Mouse (Mus musculus) heart, embryonic 16.5 days (tissue): Measurements from ENCODE around the gene Gm49333. TPM values are rescaled to one million over a fixed set of nuclear protein-coding genes. Genes with fewer than 3 reads are reported as not detected.

ENCODE experiments used
- ATAC-seq: fragments of 200-750 bp; cut with Nextera tagmentation; replicated peaks from 2 replicates; pipeline ENCODE4 v1.8.0; 2017; ENCODE audit warnings: moderate number of reproducible peaks; ENCODE audit not compliant: insufficient read depth, low FRiP score; ENCODE audit errors: extremely low read depth
- H3K27ac ChIP-seq: fragments of 300-500 bp; sonication (generic); 2 replicates; pipeline ENCODE4 v1.5.1; 2014; ENCODE audit warnings: mild to moderate bottlenecking, low read length, control low read depth, moderate library complexity
- H3K27me3 ChIP-seq: fragments of 300-500 bp; sonication (generic); 2 replicates; pipeline ENCODE4 v1.6.1; 2014; ENCODE audit warnings: low read length, mixed read lengths; ENCODE audit not compliant: control insufficient read depth, insufficient read depth
- H3K36me3 ChIP-seq: fragments of 300-500 bp; sonication (generic); 2 replicates; pipeline ENCODE4 v1.6.1; 2014; ENCODE audit not compliant: control insufficient read depth, insufficient read depth
- H3K4me1 ChIP-seq: fragments of 300-500 bp; sonication (generic); 2 replicates; pipeline ENCODE4 v1.6.1; 2014; ENCODE audit warnings: low read length, mixed read lengths; ENCODE audit not compliant: control insufficient read depth, insufficient read depth
- H3K4me2 ChIP-seq: fragments of 300-500 bp; sonication (generic); 2 replicates; pipeline ENCODE4 v1.6.1; 2014; ENCODE audit warnings: low read depth, mild to moderate bottlenecking, control low read depth, low read length
- H3K4me3 ChIP-seq: fragments of 300-500 bp; sonication (generic); 2 replicates; pipeline ENCODE4 v1.5.1; 2014; ENCODE audit warnings: mild to moderate bottlenecking, control low read depth, low read length
- H3K9ac ChIP-seq: fragments of 300-500 bp; sonication (generic); 2 replicates; pipeline ENCODE4 v1.6.1; 2014; ENCODE audit warnings: low read length, control low read depth
- H3K9me3 ChIP-seq: fragments of 300-500 bp; sonication (generic); replicated peaks from 2 replicates; pipeline ENCODE4 v1.6.1; 2016; ENCODE audit warnings: low read length; ENCODE audit not compliant: control insufficient read depth
- WGBS: fragments of 180-500 bp; shearing (Covaris S2); extraction: QIAGEN DNeasy Blood & Tissue Kit; methylation state at CpG from one replicate; pipeline ENCODE4 v1.1.7; 2014; 5-methylcytosine and 5-hydroxymethylcytosine counted together
- polyA plus RNA-seq: library from polyadenylated mRNA; unstranded; fragments of >200 nt; fragmentation: Nextera tagmentation; extraction: Ambion mirVana; gene quantifications from 2 replicates; pipeline ENCODE4 v1.2.1, GENCODE M21; 2015

The Gm49333 gene
- polyA plus RNA-seq, 1 experiment from 2014 or later = not detected

DNA sequence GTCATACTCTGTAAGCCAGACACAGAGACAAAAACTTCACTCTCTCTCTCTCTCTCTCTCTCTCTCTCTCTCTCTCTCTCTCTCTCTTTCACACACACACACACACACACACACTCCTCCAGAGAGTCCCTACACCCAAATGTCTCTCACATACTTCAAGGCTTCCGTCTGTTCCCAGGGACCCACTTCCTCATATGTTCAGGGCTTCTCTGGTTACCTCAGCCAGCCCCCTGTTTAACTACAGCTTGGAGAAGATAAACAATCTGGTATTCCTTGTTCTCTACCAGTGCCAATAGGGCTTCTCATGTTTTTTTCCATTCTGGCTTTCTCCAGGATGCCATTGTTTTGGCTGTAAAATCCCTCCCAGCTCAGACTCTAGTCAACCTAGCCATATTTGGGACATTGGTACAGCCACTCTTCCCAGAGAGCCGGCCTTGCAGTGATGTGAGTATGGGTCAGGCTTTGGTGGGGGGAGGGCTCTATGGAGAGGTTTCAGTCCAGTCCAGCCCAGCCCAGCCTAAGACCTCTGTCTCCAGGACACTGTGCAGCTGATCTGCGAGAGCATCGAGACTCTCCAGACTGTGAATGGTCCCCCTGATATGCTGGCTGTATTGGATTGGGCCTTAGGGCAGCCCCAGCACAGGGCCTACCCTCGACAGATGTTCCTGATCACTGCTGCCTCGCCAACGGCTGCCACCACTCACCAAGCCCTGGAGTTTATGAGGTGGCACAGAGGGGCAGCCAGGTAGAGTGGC lies 14.5 kb upstream of the Gm49333 start:
- Histone ChIP-seq H3K4me3 (no peak overlapping the region), H3K9ac (no peak overlapping the region), H3K4me2 (no peak overlapping the region), H3K36me3 (no peaks in the 10 kb centered on the region), H3K27ac (no peak overlapping the region), H3K27me3 (peaks cover 24% of the 10 kb centered on the region), H3K9me3 (no peaks in the 10 kb centered on the region), H3K4me1 (no peaks in the 10 kb centered on the region)
- ATAC-seq = no peak
- 59% methylated on average over 7 of the region's 7 CpGs for WGBS

DNA sequence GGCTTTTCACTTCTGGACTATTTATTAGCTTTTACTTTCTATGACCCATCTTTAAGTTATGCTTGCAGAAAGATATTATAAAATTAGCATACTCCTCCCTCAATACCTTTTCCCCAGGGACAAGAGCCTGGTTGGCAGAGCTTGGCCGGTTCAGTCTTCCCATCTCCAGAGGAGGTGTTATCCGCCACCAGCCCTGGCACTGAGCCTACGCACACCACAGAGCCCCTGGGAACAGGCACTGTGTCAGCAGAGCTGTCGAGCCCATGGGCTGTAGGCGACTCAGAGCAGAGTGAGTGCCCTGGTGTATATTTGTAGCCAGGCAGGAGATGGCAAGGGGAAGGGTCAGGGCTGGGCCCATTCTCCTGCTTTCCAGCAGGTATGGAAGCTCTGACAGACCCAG lies 10.9 kb upstream of the Gm49333 start:
- no peak overlapping the region for H3K4me3 ChIP-seq
- peaks cover 4% of the 10 kb centered on the region for H3K36me3 ChIP-seq
- no peaks in the 10 kb centered on the region for H3K27me3 ChIP-seq
- no peaks in the 10 kb centered on the region for H3K9me3 ChIP-seq
- no peak overlapping the region for H3K9ac ChIP-seq
- H3K4me2 ChIP-seq = no peak overlapping the region
- H3K4me1 ChIP-seq = no peaks in the 10 kb centered on the region
- 56% methylated on average over 5 of the region's 5 CpGs for WGBS
- H3K27ac ChIP-seq = no peak overlapping the region
- no peak for ATAC-seq

DNA sequence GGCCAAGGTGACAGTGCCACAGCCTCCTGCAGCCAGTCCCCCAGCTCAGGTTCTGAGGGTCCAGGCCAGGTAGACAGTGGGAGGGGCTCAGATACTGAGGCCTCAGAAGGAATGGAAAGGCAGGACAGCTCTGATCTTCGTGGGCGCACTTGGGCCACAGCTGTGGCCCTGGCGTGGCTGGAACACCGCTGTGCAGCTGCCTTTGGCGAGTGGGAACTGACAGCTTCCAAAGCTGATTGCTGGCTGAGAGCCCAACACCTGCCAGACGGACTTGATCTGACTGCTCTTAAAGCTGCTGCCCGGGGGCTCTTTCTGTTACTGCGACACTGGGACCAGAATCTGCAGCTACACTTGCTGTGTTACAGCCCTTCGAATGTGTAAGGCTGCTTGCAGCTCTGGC lies 6.7 kb upstream of the Gm49333 start:
- no peaks in the 10 kb centered on the region for H3K27me3 ChIP-seq
- H3K36me3 ChIP-seq = peaks cover 14% of the 10 kb centered on the region
- no peaks in the 10 kb centered on the region for H3K9me3 ChIP-seq
- no peak overlapping the region for H3K27ac ChIP-seq
- no peak overlapping the region for H3K4me3 ChIP-seq
- no peak for ATAC-seq
- H3K4me2 ChIP-seq = no peak overlapping the region
- WGBS = 57% methylated on average over 9 of the region's 9 CpGs
- no peak overlapping the region for H3K9ac ChIP-seq
- H3K4me1 ChIP-seq = peaks cover 2% of the 10 kb centered on the region

DNA sequence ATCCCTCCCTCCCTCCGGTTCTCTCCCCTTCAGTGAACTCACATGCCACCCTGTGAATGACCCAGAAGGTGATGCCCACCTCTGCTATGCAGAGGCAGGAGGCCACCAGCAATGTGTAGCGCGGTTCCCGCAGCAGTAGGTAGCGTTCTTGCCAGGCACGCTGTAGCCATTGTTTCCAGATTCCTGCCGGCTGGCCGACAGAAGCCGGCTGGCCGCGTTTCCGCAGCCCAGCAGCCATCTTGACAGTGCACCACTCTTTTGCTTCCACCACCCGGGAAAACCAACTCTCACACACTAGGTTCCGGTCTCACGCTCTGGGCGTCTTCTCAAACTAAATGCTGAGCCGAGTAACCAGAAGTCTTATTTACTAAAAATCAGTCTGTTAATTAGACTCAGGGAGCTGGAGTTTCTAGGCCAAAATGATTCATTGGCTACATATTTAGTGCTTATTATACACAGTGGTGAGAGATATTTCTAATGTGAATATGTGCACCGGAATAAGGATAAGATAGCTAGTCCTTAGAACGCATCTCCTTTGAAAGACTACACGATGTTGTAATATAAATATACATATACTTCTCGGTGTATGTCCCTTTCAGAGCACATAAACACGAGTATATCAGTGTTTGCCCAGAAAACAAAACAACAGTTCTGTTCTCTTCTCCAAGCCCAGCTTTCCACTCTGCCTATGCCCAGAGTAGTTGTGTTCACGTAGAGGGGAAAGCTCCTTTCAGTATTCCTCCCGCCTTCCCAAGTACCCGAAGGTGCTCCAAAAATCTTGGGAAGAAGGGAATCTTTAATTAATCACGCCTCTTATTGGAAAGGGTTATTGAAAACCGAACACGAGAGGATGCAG lies 681 bp upstream of the Gm49333 start:
- H3K4me3 ChIP-seq = peak overlapping the region; percentile 96
- no peaks in the 10 kb centered on the region for H3K9me3 ChIP-seq
- ATAC-seq = peak; percentile 32; the same call in 1 of the 2 replicates
- peaks cover 14% of the 10 kb centered on the region for H3K4me1 ChIP-seq
- WGBS = under 1% methylated on average over 28 of the region's 28 CpGs
- peaks cover 10% of the 10 kb centered on the region; the same call in 1 of the 2 replicates for H3K36me3 ChIP-seq
- H3K27ac ChIP-seq = peak overlapping the region; percentile 85
- peak overlapping the region; percentile 100 for H3K4me2 ChIP-seq
- H3K27me3 ChIP-seq = no peaks in the 10 kb centered on the region
- H3K9ac ChIP-seq = peak overlapping the region; percentile 88

DNA sequence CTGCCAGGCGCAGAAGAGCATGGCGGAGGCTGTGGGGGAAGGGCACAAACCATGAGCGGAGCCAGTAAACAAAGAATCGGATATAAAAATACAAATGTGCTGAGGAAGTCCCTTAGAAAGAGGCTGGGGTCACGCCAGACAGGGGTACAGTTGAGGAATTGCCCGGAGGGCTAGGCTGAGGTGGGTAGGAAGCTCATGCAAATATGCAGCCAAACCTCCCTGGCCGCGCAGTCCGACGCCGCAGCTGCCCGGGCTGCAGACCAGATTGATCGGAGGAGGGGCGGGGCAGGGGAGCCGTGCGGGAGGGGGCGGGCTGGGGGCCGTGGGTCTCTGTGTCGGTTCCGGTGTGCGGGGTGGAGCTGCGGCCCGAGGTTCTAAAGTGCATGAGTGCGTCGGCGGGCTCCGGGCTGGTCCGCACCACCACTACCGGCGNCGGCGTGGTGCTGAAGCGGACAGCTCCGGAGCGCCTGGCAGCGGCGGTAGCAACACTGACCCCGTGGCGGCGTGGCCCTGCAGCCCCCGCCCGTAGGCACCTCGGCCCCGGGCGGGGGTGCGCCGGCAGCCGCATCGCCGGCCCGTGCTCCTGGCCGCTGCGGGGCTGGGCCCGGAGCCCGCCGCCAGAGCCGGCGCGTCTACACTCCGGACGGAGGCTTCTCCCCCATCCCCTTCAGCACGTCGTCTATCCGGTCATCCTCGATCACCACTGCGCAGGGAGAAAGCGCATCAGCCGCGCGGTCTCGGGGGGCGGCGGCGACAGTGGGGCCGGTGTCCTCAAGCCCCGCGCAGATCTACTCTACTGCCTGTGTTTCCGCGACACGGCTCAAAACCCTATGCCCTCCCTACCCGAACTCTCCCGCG lies 8.4 kb downstream of the Gm49333 start:
- no peaks in the 10 kb centered on the region for H3K9me3 ChIP-seq
- no peaks in the 10 kb centered on the region for H3K36me3 ChIP-seq
- ATAC-seq = peak; percentile 62
- no peak overlapping the region for H3K27ac ChIP-seq
- H3K4me3 ChIP-seq = peak overlapping the region; percentile 72
- WGBS = 3% methylated on average over 73 of the region's 83 CpGs
- peak overlapping the region; percentile 98 for H3K4me2 ChIP-seq
- H3K4me1 ChIP-seq = peaks cover 19% of the 10 kb centered on the region
- peaks cover 36% of the 10 kb centered on the region for H3K27me3 ChIP-seq
- H3K9ac ChIP-seq = no peak overlapping the region

DNA sequence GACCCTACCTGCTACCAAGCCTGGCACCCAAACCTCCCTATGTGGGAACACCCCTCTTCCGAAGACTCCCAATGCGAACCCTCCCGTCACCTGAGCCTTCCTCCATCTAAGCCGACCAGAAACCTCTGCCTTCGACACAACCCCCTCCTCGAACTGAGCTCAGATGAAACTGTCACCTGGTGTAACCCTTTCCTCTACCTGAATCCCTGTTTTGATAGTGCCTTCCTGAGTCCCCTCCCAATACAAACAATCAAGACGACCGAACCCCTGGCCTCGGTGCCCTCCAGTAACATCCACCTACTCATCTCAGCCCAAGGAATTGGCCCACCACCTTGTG lies 9.0 kb downstream of the Gm49333 start:
- Histone ChIP-seq H3K9ac (no peak overlapping the region), H3K36me3 (no peaks in the 10 kb centered on the region), H3K9me3 (no peaks in the 10 kb centered on the region), H3K27ac (no peak overlapping the region), H3K4me3 (peak overlapping the region; percentile 72), H3K4me2 (peak overlapping the region; percentile 98), H3K4me1 (peaks cover 19% of the 10 kb centered on the region), H3K27me3 (peaks cover 36% of the 10 kb centered on the region)
- WGBS = 1% methylated on average over 9 of the region's 9 CpGs
- ATAC-seq = no peak

DNA sequence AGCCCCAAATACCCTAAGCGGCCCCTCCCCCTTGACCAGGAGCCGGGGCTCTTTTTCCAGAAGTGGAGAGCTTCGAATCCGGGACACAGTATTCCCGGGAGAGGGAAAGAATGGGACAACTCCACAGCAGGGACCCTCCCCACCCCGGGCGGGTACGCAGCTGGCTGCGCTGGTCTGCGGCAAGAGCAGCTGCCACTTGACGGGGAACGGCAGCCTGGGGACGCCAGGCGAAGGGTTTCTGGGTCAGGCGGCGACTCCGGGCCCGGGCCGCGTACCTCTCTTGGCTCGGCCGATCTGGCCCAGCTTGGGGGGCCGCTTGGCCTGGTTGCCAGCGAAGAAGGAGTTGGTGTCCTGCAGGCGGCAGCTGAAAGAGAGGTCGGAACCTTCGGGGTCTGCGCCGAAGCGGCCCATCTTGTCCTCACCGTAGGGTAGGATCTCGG lies 9.4 kb downstream of the Gm49333 start:
- no peak for ATAC-seq
- Histone ChIP-seq H3K4me1 (peaks cover 19% of the 10 kb centered on the region), H3K27me3 (peaks cover 36% of the 10 kb centered on the region), H3K9ac (peak overlapping the region; percentile 55), H3K9me3 (no peaks in the 10 kb centered on the region), H3K27ac (no peak overlapping the region), H3K4me2 (peak overlapping the region; percentile 98), H3K4me3 (peak overlapping the region; percentile 72), H3K36me3 (no peaks in the 10 kb centered on the region)
- 1% methylated on average over 32 of the region's 32 CpGs for WGBS

DNA sequence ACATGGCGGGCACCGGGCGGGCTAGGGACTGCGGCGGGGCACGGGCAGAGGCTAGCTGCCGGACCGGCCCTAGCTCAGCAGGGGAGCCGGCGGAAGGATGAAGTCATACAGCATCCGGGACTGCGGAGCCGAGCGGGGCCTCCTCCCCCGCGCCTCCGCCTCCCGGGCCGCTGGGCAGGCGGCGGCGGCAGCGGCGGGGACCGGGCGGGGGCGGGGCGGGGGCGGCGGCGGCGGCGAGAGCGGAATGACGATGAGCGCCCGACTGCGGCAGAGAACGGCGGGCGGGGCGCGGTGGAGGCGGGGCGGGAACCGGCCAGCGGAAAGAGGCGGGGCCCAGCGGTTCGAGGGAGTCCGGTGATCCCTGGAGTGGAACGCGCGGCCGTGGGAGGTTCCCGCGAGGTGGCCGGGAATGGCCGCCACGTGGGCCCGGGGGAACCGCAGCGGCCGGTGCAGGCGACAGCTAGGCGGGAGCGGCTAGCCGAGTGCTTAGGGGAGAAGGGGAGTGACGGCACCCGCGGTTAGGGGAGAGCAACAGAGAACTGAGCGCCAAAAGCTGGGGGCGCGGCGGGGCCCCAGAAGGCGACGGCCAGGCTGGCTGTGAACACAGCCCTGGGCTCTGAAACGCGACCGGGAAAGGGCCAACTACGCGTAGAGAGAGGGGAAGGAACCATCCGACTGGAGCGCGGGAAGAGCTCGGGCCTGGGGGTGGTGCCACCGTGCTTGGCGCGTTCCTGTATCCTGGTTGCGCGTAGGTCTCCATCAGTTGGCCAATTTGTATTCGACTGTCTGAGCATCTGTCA lies 10.0 kb downstream of the Gm49333 start, which contains the start of gene Camk2n2:
Gene Camk2n2 (minus strand): TSS at position 97 of the 800 bp plus-strand sequence.
- no peaks in the 10 kb centered on the region for H3K36me3 ChIP-seq
- 0 out of 2 replicates have a peak within 1 kb of the TSS, but pooled peaks have one; percentile 26 for H3K27ac ChIP-seq
- WGBS = under 1% methylated on average over 67 of the region's 92 CpGs
- peak within 1 kb of the TSS; percentile 98 for H3K4me2 ChIP-seq
- peak within 1 kb of the TSS; percentile 55 for H3K9ac ChIP-seq
- H3K4me1 ChIP-seq = peaks cover 19% of the 10 kb centered on the region
- H3K4me3 ChIP-seq = peak within 1 kb of the TSS; percentile 72
- peak; percentile 54 for ATAC-seq
- H3K27me3 ChIP-seq = peaks cover 36% of the 10 kb centered on the region
- H3K9me3 ChIP-seq = no peaks in the 10 kb centered on the region
